Mouse (Mus musculus) lung, adult 2 months (tissue): ENCODE measurements around the gene Phactr1.

Source experiments
- CTCF ChIP-seq: fragments of 200-500 bp; IDR thresholded peaks from 2 replicates; pipeline ENCODE4 v1.5.1; 2011; ENCODE audit warnings: mild to moderate bottlenecking, low read length, control low read depth; ENCODE audit not compliant: insufficient read depth
- POLR2A ChIP-seq: fragments of 200-500 bp; IDR thresholded peaks from 2 replicates; pipeline ENCODE4 v1.6.1; 2011; ENCODE audit warnings: low read depth, mild to moderate bottlenecking, control low read depth, low read length, borderline replicate concordance; ENCODE audit errors: extremely low read depth

DNA sequence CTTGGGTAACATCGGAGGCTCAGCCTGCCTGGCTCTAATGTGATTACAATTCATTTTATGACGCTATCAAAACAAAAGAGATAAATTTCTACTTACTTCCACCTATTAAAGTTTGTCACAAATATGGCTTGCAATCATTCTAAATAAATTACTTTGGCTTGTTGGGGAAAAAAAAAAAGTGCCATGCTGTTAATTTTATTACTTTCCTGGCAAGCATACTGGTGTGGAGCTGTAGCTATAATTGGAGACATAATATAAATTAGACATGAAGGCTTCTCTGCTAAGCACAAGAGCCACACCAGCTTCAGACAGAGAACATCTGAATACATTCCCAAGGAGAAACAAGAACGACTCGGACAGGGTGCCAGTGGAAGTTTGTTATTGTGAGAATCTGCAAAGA is 315.8 kb downstream of the Phactr1 start:
- TF ChIP-seq CTCF (no peak), POLR2A (no peak)
